Mouse (Mus musculus) heart, postnatal 0 days (tissue): Measurements from ENCODE around the gene Ctsh.

Source experiments
- CTCF ChIP-seq: IDR thresholded peaks from 2 replicates; pipeline ENCODE4 v1.5.1; 2016; ENCODE audit warnings: antibody characterized with exemption, control low read depth, low read depth
- EP300 ChIP-seq: IDR thresholded peaks from 2 replicates; pipeline ENCODE4 v1.6.1; 2016; ENCODE audit warnings: antibody characterized with exemption, low read depth

DNA sequence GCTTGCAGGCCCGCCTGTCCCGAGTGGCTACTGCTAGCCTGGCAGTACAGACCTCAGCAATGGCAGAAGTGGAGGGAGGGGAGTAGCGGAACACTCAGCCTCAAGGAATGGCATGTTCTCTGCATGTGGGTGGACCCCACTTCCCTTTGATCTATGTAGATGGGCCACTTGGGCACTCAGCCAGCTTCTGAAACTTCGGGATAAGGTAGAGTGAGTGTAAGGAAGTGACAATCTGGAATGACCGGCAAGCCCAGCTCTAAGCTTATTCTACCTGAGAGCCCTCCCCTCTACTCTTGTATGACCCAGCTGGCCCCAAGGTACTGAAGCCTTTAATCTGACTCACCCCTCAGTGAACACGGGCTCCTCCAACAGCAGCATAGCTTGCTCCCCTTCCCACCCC, 45.8 kb upstream of the Ctsh start:
- no peak for TF ChIP-seq CTCF
- TF ChIP-seq EP300, result no peak
